Mouse (Mus musculus) ovary, adult 18-20 months (tissue): Measurements from ENCODE around the gene Foxn2.
"Not testable (repeated sequence)": the region's sequence is repeated elsewhere in the genome, so short reads cannot be mapped to it uniquely, and the experiment has no call there.

Experiments used
- DNase-seq: peaks from one replicate; pipeline ENCODE4 v3.0.0; 2022; ENCODE audit warnings: low spot score, mixed read lengths

Foxn2 gene

DNA sequence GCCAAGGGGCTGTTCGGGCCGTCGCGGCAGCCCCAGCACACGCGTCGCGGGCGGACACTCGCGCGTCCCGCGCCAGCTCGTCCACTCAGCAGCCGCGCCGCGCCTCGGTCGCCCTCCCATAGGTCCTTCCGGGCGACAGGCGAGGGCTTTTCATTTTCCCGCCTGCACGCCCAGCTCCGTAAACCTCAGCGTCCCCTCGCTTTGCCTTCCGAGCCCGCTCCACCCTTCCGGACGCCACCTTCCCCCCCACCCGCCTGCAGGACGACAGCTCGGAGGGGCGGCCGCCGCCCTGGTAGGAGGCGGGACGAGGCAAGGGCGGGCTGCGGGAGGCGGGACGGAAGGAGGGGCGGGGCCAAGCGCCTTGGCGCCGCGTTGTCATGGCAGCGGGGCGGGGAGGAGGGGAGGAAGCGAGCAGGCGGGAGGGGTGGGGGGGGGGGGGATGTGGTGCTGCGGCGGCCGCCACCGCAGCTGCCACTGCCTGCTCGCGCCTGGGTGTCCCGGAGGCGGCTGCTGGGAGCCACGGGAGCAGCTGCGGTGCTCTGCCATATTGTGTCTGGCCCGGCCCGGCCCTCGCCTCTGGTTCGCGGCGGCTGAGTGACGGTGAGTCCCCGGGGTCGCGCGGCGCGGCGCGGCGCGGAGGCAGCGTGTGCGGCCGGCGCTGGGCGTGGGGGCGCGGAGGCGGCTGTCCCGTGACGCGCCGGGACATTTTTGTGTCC is at the start of gene Foxn2:
Gene Foxn2, plus strand, starts transcription at position 427 of the 716 bp plus-strand sequence.
- DNase-seq: peak; percentile 91

DNA sequence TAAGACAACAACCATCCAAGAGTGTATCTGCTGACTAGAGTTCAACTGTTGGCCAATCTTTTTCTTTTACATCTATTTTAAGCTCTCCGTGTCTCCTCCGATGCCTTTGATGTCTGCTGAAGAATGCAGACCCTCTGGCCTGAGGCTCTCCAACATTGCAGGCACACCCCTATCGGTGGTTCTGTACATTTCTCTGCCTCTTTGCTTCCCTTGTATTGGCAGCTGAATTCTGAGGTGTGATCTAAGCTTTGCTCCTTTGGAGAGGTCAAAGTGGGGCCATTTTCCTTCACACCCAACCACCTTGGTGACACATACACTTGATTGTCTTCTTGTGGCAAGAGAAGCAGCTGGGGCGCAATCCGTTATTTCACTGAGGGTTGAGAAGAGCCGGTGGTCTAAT is 43.0 kb upstream of the Foxn2 start:
- DNase-seq: no peak

DNA sequence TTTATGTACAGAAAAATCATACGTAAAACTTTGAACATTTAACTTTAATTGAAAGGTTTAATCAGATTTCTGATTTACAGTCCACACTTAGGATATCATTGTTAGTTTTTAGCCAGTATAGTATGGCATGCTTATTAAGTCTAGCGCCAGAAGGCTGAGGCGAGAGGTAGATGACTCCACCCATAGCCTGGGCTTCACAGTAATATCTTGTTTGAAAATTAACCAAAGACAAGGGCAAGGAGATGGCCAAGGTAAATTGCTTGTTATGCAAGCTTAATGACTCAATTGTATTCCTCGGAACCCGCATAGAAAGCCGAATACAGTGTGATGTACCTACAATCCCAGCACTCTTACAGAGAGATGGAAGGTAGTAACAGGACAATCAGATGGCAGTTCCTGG is 42.4 kb upstream of the Foxn2 start:
- no peak for DNase-seq

DNA sequence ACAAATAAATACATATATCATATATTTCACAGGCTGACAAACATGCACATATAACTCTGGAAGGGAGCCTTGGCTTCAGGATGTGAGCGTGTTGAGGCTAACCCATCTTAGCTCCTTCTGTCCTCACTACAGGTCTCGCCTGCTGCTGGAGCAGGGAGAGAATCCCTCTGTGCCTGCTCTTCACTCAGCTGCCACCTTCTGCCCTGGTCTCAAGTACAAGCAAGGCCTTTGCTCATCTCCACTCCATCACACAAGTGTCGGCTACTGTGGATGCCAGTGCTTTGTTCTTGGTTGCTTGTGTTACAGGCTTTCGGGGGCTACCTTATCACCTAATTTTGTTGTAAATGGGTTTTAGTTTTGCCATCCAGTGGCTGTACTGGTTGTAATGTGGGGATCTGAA is 41.7 kb upstream of the Foxn2 start:
- no peak for DNase-seq

DNA sequence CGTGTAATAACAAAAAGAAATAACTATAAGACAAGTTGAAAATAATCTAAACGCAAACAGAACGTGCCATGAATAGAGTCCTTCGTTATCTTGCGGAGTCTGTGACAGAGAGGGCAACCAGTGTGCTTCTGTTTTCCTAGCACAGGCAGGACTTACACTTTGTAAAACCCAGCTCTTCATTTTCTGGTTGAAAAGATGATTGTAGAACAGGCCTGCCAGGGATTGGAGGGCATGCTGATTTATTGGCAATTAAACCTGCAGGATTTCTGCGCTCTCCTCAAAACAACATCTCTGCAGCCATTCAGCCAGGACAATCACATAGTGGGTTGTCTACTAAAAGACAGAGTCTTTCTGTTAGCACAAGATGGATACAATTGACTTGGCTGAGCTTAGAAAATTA is 40.4 kb upstream of the Foxn2 start:
- DNase-seq: no peak

DNA sequence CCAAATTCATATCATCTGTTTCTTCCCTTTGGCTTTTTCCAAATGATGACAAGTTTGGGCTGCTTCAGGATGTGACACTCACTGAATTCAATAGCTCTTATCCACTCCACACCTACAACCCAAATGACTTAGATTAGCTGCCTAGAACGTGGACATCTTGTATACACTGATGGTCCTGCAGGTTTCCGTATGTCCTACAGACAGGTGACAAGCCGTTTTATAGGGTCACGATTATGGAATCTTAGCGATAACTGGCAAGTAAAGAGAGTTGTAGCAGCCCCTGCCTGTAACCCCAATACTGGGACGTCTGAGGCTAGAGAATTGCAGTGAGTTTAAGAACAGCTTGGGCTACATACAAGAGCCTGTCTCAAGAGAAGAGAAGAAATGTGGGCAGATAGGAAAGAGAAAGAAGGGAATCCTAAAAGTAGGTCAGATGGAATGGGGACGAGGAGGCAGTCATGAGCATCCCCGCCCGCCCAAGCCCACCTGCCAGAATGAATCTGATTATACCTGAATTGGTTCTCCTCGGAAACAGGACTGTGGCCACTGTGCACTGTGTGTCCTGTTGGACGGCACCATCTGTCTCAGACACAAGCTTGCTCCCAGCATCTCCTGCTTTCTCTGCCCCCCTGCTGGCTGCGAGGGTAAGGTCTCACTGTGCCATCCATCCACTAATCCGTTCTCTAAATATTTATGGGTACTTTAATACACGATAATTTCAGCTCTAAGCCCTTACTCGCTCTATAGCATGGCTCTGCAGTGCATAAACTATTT is 39.6 kb upstream of the Foxn2 start:
- no peak for DNase-seq

DNA sequence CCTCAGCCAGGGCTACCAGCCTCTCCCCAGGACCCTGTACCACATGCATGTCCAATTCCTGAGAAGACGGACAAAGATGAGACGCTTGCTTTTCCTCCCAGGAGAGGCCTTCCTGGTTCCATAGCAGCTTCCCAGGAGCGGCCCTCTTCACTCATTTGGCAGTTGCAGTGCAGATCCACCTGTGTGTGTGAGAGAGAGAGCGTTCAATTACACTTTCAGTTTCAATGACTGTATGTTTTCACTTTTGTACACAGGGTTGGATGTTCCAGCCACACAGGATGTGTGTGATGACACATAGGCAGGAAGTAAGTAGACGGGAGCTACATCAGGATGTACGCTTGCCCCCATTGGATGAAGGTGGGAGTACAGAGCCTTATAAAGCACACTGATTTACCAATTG is 37.2 kb upstream of the Foxn2 start:
- DNase-seq: no peak

DNA sequence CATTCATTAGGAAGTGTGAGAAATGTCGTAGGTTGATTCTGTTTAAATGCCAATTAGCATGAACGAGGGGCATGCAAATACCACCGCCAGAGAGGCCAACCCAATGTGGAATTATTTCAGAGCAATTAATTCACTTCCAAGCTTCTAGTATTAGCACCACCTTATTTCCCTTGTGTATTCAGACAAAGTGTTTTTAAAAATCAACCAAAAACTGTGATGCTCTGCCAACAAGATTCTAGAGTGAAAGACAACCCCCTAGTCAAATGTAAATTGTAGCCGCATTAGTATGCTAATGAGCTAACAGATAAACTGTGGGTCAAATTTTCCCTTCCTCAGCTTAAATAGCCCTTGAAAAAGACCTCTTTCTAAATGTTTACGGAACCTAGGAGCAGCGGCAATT is 36.0 kb upstream of the Foxn2 start:
- DNase-seq: no peak

DNA sequence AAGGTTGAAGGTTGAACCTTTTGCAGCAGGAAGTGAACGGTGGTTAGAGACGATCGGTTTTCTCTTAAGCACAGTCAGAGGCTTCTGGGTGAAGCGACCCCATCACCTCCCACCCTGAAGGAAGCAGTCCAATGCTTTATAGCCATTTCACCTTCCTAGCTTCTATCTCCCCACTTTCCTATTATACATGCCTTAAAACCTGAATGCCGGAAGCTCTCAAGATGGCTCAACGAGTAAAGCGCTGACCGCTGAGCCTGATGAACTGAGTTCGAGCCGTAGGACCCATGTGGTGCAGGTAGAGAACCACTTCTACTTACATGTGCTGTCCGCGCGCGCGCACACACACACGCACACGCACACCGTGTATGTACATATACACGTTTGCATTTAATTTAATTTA is 35.4 kb upstream of the Foxn2 start:
- no peak for DNase-seq

DNA sequence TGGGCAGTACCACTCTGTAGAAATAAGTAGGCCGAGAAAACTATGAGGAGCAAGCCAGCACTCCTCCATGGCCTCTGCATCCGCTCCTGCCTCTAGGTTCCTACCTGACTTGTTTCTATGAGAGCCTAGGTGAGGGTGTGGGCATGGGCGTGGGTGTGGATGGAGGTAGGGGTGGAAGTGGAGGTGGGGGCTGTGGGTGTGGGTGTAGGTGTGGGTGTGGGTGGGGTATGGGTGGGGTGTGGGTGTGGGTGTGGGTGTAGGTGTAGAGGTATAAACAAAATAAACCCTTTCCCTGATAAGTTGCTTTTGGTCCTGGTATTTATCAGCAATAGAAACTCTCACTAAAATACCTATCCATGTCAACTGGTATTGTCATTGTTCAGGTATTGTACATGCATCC is 30.8 kb upstream of the Foxn2 start:
- DNase-seq: no peak

DNA sequence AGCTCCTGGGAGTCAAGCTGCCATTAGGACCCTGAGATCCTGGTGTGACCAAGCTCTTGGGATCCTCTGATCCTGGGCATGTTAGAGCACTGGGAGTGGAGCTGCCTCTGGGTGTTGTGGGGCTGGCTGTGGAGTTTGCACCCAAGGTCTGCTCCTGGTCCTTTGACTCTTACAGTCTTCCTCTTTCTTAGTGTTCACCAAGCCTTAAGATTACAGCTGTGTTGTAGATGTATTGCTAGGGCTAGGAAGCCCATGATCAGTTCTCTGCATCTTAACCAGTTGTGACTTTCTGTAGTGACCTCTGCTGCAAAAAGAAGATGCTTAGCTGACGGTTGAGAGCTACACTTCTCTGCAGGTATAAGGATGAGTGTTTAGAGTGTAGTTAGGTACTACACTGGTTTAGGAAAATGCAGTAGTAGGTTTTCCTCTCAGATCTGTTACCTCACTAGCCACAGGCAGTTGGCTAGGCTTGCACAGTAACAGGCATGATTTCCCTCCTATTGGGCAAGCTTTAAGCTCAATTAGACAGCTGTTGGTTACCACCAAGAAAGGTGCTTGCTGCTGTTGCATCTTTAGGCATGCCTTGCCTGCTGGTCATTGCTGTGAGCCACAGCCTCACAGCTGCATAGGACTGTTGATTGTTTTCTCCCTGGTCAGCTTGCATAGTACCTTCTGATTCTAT is 27.2 kb upstream of the Foxn2 start:
- DNase-seq: no peak

DNA sequence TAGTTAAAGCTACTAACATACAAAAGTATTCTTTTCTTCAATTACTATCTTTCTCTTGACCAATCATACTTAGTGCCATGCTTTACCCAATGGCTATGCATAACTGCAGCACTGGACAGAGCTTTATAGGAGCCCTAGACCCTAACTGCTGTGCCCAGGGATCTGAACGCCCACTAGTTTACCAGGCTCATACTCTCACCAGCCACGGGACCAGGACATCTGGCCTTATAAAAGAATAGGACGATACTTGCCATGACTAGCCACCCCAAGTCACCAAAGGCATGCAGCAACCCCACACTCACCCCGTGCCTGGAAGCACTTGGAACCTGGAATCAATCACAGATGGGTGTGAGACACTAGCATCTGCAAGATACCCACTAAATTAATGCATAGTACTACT is 20.1 kb upstream of the Foxn2 start:
- DNase-seq: no peak

DNA sequence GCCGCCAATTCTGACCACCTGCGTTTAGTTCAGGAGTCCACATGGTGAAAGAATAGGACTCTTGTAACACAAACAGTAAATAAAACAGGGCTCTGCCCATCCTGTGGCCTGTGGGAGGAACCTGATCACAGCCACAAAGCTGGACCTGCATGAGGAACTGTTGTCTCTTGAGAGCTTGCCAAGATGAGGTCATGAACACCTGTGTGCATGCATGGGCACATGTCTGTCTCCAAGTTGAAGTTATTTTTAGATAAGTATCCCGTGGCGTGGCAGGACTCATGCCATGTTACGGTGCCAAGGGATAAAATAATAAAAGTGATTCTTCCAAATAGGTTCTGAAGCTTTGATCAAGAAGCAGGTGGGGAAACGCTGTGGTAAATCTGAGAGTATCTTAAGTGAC is 19.3 kb upstream of the Foxn2 start:
- no peak for DNase-seq

DNA sequence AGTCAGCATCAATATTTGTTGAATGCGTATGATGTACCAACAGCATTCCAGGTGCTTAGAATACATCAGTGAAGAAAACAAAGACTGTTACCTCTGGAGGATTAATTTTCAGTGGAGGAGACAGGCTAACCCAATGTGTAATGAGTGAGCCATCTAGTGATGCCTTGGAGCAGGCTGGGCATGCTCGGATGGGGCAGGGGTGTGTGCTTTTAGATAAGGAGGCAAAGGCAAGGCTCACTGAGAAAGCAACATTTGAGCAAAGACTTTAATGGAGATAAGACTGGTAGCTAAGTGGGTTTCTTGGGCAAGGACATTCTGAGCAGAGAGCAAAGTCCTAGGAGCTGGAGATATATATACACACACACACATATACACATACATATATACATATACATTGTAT is 9.8 kb upstream of the Foxn2 start:
- no peak for DNase-seq

DNA sequence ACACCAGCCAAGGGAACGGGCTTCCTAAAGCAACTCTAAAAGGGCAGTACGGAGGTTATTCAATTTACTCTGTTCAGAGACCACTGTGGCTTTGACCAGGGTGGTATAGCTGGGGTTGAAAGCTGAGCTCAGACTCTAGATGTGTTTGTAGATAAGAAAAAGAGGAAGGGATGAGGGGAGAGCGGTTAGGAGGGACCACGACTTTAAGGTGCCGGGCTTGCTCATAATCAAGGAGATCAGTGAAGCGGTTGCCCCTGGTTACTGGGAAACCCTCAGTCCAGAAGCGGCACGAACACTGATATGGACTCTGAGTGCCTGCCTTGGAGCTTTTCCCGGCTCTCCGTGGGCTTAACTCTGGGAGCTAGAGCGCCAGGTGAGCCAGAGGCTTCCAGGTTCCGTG is 9.0 kb upstream of the Foxn2 start:
- DNase-seq: no peak

DNA sequence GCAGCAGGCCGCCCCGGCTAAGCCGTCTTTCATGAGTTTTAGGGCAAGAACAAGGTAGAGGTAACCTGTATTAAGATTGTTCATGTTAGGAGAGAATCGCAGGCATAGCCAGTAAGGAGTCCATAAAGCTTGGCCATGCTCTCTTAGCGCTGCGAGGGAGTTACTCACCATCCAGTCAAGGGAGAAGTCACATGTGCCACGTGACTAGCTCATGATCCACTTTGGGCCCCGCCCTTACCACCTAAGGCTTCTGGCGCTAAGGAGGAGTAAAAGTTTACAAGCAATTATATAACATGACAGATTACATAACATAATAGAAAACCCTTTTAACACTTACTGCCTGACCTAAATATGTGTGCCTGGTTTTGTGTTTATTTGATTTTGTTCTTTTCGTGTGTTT is 8.5 kb upstream of the Foxn2 start:
- DNase-seq: no peak

DNA sequence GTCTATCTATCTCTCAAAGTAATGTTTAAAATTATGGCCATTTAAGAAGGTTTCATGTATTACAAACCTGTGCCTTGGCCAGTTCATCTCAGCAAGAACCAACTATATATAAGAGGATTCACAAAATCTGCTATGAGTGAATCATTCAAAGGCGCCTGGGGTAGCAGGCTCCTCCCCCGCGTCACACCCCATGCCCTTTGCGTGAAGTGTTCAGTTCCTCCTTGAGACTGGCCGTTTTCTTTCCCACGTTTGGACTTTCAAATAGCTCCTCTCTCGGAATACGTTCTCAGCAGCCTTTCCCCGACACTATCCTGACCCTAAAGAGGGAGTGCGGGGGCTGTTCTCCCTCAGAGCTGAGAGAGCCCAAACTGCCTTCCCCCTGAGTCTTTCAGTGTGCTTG is 5.2 kb upstream of the Foxn2 start:
- DNase-seq: no peak

DNA sequence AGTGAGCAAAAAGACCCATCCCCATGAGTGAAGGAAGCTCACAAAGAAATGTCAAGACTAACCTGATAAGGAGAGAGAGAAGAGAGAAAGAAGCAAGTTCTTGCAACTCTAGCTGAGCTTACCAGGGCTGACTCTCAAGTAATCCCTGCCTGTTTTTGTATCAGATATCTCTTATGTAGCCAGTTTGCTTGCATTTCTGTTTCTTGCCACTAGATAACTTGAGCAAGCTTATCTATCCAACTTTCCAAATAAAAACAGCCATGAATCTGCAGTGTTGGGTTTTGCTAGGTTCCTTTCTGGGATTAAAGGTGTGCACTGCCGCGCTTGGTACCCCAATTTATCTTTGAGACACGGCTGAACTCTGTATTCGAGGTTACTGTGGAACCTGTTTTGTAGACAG is 4.2 kb upstream of the Foxn2 start:
- DNase-seq: no peak

DNA sequence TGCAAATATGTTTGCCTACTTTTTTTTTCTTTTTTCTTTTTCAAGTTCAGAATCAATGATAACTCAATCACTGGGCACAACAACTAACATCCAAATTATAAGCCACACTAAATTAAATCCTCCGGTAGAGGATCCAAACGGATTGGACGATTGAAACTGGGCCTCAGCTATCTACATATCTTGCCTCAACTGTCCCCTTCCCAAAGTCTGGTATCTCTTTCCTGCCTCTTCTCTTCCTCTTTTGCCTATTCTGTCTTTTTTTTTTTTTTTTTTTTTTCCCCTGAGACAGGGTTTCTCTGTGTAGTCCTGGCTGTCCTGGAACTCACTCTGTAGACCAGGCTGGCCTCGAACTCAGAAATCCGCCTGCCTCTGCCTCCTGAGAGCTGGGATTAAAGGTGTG is 3.8 kb upstream of the Foxn2 start:
- DNase-seq: not testable (repeated sequence)

DNA sequence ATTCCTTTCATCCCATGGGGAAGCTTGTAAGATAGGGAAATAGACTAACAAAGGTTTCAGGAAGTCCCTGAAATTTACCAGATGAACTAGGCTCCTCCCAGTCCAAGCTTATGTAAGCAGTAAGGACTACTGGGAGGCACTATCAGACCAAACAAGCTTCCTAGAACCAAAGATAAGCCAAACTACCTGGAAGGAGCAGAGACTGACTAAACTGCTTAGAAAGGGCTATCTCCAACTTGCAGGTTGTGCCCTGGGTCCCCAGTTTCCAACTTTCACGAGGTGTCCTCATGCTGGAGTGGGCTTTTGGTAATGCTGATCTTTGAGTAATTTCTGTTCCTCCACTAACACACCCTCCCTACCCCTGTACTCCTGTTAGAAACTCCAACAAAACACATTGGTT is 3.1 kb upstream of the Foxn2 start:
- no peak for DNase-seq

DNA sequence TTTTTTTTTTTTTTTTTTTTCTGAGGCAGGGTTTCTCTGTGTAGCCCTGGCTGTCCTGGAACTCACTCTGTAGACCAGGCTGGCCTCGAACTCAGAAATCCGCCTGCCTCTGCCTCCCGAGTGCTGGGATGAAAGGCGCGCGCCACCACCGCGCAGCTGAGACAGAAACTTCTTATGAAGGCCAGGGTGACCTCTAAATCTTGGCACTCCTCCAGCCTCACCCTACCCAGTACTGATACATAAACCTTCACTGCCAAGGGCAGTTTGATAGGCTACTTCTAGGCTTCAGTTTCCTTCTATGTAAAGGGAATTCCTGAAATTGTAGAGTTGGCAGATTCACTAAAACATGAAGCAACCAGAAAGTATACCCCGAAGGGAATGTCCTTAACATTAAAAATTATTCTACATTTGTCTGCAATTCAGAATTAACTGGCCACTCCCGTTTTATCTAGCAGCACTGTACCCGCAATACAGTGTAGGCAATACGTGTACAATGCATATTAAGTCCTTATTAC is 918 bp upstream of the Foxn2 start:
- DNase-seq: peak; percentile 21

DNA sequence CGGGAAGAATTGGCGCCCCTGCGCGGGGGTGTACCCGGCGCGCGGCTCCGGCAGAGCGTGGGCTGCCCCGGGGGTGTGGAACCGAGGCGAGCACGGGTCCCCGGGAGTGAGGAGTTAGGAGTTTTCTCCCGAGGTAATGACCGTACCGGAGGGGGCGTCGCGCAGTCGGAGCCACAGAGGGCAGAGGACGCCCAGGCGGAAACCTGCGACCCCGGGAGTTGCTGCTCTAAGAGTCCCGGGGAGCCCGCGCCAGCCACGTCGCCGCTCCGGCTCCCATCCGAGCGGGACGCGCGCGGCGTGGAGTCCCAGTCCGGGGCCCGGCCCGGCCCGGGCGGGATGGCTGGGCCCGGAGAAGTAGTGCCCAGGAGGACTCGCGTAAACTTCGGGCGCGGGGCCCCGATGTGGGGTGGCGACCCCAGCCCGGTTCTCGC is 505 bp downstream of the Foxn2 start:
- peak; percentile 25 for DNase-seq
